Mouse (Mus musculus): ENCODE measurements around the gene Zbtb17.

DNA sequence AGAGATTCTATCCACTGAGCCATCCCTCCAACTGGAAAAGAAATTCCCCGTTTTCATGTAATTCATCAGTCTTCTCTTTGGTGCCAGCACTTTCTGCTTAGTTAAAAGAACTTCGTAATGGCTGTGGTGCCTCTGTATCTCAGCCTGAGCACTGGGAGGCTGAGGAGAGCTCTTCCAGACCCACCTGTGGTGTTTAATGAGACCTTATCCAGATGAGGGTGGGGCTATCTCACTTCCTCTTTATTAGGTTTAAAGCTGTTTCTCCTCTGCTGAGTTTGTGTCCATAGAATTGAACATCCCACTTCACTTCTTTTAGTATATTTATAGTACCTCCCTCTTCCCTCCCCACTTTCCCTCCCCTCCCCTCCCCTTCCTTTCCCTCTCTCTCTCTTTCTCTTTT lies 6.8 kb downstream of the Zbtb17 start:
- TF ChIP-seq CTCF (IDR thresholded peaks at IDR 0.05; ENCODE audit: low read depth, low read length) (no peak), POLR2A (IDR thresholded peaks at IDR 0.05; ENCODE audit: insufficient read depth, low read length) (no peak), EP300 (IDR thresholded peaks at IDR 0.05; ENCODE audit: insufficient read depth, low read depth, low read length) (no peak)

All from ES-Bruce4 (cell line).